Mouse (Mus musculus) embryonic fibroblast, embryonic 13.5 days (primary cell): ENCODE data around the gene Srm. TPM values are rescaled to one million over a fixed set of nuclear protein-coding genes. Genes with fewer than 3 reads are reported as not detected.

Experiments used
- H3K27ac ChIP-seq: 2 replicates; pipeline ENCODE4 v1.5.1; 2012; ENCODE audit warnings: low read length, control low read depth, inconsistent platforms; ENCODE audit not compliant: insufficient read depth
- H3K4me1 ChIP-seq: 2 replicates; pipeline ENCODE4 v1.6.1; 2011; ENCODE audit warnings: low read length; ENCODE audit not compliant: control insufficient read depth, insufficient read depth
- H3K4me3 ChIP-seq: 2 replicates; pipeline ENCODE4 v1.5.1; 2011; ENCODE audit warnings: mild to moderate bottlenecking, control low read depth, low read length; ENCODE audit not compliant: insufficient read depth
- CTCF ChIP-seq: IDR thresholded peaks from 2 replicates; pipeline ENCODE4 v1.5.1; 2011; ENCODE audit warnings: mild to moderate bottlenecking, control low read depth, low read length, moderate library complexity, borderline replicate concordance; ENCODE audit not compliant: insufficient read depth
- POLR2A ChIP-seq: IDR thresholded peaks from 2 replicates; pipeline ENCODE4 v1.6.1; 2011; ENCODE audit warnings: low read depth, mild to moderate bottlenecking, control low read depth, low read length, moderate library complexity
- polyA plus RNA-seq: library from polyadenylated mRNA; stranded (reverse); fragments of >200 nt; gene quantifications from 2 replicates; pipeline ENCODE4 v1.2.4, GENCODE M21; 2011; ENCODE audit warnings: low read depth; ENCODE audit not compliant: missing spikeins, insufficient read length

Gene Srm
- polyA plus RNA-seq, 1 experiment, result 110 TPM

GRCm38 (mm10) chr4:148610631-148611364 lies 19.5 kb downstream of the Srm start:
- no peak overlapping the region for H3K27ac ChIP-seq
- H3K4me1 ChIP-seq, result peaks cover 8% of the 10 kb centered on the region
- no peak overlapping the region for H3K4me3 ChIP-seq
- TF ChIP-seq POLR2A, result no peak
- TF ChIP-seq CTCF, result no peak

GRCm38 (mm10) chr4:148612557-148612956 lies 21.3 kb downstream of the Srm start:
- TF ChIP-seq POLR2A, result no peak
- no peak for TF ChIP-seq CTCF
- H3K4me3 ChIP-seq, result no peak overlapping the region
- no peak overlapping the region for H3K27ac ChIP-seq
- peaks cover 8% of the 10 kb centered on the region for H3K4me1 ChIP-seq

GRCm38 (mm10) chr4:148613738-148614137 lies 22.4 kb downstream of the Srm start:
- TF ChIP-seq CTCF (no peak), POLR2A (no peak)
- H3K4me1 ChIP-seq, result peaks cover 6% of the 10 kb centered on the region
- no peak overlapping the region for H3K27ac ChIP-seq
- no peak overlapping the region for H3K4me3 ChIP-seq

GRCm38 (mm10) chr4:148619805-148620204 lies 28.5 kb downstream of the Srm start:
- Histone ChIP-seq H3K4me3 (no peak overlapping the region), H3K4me1 (peaks cover 8% of the 10 kb centered on the region; the same call in 1 of the 2 replicates), H3K27ac (no peak overlapping the region)
- TF ChIP-seq POLR2A (no peak), CTCF (no peak)

- TF ChIP-seq CTCF (no peak), POLR2A (no peak)
- no peak overlapping the region for H3K4me3 ChIP-seq
These were observed 29.4 kb downstream of the Srm start for GRCm38 (mm10) chr4:148620718-148621117.

GRCm38 (mm10) chr4:148622485-148622884 lies 31.2 kb downstream of the Srm start:
- Histone ChIP-seq H3K4me1 (peaks cover 12% of the 10 kb centered on the region; the same call in 1 of the 2 replicates), H3K27ac (no peak overlapping the region), H3K4me3 (no peak overlapping the region)
- no peak for TF ChIP-seq CTCF

More at GRCm38 (mm10) chr4:148620718-148621117, 29.4 kb downstream of the Srm start:
- no peak overlapping the region for H3K27ac ChIP-seq
- H3K4me1 ChIP-seq, result peaks cover 10% of the 10 kb centered on the region; the same call in 1 of the 2 replicates

GRCm38 (mm10) chr4:148623609-148624008 lies 32.3 kb downstream of the Srm start:
- peak overlapping the region; percentile 9; the same call in 1 of the 2 replicates for H3K4me3 ChIP-seq
- H3K27ac ChIP-seq, result no peak overlapping the region
- peaks cover 12% of the 10 kb centered on the region; the same call in 1 of the 2 replicates for H3K4me1 ChIP-seq
- TF ChIP-seq CTCF, result no peak
- TF ChIP-seq POLR2A, result no peak

- TF ChIP-seq POLR2A (no peak), CTCF (no peak)
- H3K27ac ChIP-seq, result no peak overlapping the region
- peak overlapping the region; percentile 27 for H3K4me3 ChIP-seq
- H3K4me1 ChIP-seq, result peaks cover 10% of the 10 kb centered on the region; the same call in 1 of the 2 replicates
These were observed 33.7 kb downstream of the Srm start for GRCm38 (mm10) chr4:148625010-148625409.

- Histone ChIP-seq H3K4me3 (peak overlapping the region; percentile 91), H3K27ac (peak overlapping the region; percentile 63), H3K4me1 (peaks cover 10% of the 10 kb centered on the region; the same call in 1 of the 2 replicates)
- TF ChIP-seq POLR2A (peak; percentile 39; the same call in 1 of the 2 replicates), CTCF (no peak)
These were observed 34.7 kb downstream of the Srm start for GRCm38 (mm10) chr4:148625756-148626622.

- Histone ChIP-seq H3K4me1 (peaks cover 10% of the 10 kb centered on the region; the same call in 1 of the 2 replicates), H3K4me3 (peak within 1 kb of the TSS; percentile 91), H3K27ac (peak within 1 kb of the TSS; percentile 63)
- peak; percentile 96 for TF ChIP-seq POLR2A
- no peak for TF ChIP-seq CTCF
These were observed 35.4 kb downstream of the Srm start, which contains the start of gene Tardbp for GRCm38 (mm10) chr4:148626623-148627185. TSS of gene Tardbp (minus strand) at chr4:148627019.
